Mouse (Mus musculus): ENCODE results near the gene Pitpnc1.

The Pitpnc1 gene

DNA sequence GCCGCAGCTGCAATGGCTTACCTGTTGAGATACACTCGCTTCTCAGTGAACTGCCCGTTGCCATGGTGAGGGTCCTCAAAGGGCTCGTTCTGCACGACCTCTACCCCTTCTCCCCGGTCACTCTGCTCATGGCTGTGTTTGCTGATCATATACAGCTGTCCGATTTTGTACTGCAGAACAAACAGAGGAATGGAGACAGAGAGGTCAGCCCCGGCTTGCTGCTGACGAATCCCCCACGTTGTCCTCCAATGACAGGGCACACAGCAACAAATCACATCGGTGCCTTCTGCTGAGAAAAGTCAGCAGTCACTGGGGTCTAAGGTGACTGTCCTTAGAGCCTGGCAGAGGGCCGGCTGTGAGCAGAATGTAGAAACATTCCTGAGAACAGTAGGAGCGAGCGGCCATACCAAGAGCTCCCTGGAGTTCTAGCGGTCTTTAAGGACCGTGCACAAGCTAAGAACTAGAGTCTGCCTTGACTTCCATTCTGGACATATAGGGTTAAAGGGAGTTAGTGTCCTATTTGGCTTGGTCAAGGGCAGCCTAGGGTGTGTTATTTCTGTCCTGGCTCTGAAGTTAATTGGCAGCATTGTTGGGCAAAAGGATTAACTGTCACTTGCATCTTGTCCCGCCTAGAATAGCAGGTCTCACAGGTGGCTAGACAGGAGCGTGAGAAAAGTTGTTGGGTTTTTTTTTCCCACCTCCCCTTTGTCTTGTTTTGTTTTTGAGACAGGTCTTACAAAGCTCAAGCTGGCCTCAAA is 132.9 kb downstream of the Pitpnc1 start:
- CTCF ChIA-PET, result no interaction called here

DNA sequence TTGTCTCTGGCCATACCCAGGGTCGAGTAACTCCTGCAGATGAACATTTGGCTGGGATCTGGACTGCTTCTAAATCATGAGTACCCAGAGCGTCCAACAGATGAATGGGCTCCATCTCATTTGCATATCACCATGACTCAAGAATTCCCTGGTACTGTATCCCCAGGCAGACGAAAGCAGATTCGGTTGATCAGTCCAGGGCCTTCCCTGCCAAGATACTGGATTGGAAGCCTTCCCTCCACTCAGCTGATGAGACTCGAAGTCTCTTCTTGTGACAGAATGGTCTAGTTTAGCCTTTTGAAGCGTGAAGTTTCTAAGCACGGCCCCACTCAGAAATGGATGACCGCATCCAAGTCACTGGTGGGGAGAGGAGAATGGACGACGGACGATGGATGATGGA is 134.7 kb downstream of the Pitpnc1 start:
- CTCF ChIA-PET, result no interaction called here

DNA sequence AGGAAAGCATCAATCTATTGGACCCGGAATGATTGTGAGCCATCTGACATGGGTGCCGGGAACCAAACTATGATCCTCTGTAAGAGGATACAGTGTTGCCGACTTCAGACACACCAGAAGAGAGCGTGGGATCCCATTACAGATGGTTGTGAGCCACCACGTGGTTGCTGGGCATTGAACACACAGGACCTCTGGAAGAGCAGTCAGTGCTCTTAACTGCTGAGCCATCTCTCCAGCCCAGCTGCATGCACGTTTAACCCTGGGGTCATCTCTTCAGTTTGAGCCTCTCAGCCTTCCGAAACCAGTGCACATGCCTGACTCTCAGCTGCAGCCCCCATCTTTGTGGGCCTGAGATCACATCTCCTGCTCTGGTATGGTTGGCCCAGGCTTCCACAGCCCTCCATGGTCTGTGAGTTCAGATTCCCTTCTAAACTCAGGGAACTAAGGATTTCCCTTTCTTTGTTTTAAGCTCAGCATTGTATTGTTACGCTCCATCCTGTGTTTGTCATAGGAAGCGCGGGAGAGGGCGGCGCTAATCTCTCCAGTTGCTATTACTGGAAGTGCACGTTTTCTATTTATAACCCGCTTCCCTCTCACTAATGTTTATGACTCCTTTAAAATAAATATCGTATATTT is 135.5 kb downstream of the Pitpnc1 start:
- CTCF ChIA-PET, result no interaction called here

DNA sequence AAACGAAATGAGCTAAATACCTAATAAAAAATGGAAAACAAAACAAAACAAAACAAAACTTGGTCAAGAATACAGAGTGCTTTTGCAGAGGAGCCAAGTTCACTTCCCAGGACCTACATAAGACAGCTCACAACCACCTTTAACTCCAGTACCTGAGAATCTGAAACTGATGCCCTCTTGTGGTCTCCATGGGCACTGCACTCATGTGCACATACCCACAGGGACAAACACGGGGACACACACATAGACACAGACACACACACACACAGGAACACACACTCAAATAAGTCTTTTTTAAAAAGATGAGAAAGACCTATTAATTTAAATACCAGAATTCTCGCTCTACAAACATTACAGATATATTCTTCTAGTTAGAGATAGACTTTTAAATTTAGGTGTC is 137.6 kb downstream of the Pitpnc1 start:
- CTCF ChIA-PET, result no interaction called here

DNA sequence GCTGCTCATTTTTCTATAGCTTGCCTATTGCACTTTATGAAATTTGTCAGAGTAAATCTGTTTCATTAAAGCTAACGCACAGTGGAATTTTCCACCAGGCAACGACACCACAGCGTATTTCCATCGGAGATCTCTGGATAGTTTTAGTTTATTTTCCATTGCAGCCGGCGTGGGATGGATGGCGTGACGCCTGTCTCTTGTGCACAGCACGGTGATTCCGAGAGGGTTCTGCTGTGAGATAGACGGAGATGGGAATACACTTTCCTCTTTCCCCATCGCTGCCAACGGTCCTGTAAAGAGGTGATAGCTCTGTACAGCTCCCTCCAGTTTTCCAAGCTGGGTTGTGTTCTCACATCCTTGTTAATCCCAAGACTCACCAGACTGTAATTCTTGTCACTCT is 138.2 kb downstream of the Pitpnc1 start:
- CTCF ChIA-PET, result interaction anchor here (0.6 kb wide), 2 partner anchors 54 to 197 kb away, joined by 3 read pairs; no protein-coding TSS in a partner anchor

DNA sequence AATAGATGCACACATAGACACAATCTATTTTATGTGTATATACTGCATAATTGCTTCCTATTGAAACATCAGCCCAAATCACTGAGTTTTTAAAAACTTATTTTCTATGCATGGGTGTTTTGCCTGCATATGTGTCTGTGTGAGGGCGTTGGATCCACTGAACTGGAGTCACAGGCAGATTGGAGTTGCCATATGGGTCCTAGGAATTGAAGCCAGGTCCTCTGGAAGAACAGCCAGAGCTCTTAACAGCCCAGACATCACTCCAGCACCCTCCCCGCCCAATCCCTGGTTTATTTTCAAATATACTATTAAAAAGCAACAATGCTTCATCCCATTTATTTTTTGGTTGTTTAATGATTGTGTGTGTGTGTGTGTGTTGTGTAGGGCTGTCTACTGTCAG is 139.1 kb downstream of the Pitpnc1 start:
- CTCF ChIA-PET, result no interaction called here

DNA sequence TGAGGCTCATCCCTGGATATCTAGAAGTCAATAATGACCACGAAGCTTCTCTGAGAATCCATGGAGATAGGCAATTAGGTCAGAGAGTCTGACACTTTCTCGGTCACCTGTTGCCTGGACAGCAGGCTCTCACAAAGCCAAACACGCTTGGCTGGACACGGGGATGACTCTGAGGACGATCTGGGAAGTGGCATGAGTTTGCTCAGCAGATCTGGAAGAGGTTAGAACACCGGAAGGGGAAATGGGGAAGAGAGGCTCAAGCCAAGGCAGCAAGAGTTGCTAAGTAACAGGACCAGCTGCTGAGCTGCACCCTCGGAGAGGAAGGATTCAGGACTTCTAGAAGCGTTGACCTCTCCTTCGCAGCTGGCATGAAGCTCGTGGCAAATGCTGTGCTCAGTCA is 143.2 kb downstream of the Pitpnc1 start:
- CTCF ChIA-PET, result no interaction called here

DNA sequence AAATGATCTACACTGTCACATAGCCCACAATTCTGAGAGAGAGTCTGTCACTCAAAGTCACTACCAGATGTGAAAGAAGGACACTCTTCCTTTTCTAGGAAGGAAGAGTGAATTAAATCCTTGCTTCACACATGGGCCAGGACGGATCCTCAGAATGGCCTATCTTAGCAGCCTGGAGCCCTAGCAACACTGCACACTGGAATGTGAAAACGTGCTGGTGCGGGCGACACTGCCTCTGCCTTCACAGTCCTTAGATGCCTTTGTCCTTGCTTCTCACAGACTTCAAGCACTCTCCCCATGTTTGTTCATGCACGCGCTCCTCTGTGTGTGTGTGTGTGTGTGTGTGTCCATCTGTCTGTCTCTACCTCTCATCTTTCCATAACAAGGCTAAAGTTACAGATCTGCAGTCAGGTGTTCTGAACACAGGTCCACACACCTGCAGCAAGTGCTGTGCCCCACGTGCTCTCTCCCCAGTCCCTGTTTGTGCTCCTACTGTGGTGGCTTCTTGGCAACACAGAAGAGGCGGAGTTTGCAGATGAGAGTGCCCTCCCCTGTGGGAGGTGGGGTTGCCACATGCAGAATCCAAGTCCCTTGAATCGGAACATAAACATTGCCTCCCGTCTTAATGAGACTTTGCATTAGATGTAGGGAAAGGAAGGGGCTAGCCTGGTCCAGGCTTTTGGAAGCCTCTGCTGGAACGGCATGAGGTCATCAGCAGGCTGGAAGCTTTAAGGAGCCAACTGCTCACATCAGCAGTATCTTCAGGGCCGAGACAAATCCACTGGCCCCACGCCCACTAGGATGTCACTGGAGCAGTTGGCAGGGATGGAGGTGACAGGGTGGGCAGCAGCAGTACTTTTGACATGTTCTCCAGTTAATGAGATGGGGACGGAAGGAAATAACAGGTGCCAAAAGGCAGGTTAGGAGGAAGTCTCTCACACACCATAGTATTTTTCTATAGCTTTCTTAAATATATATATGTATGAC is 144.5 kb downstream of the Pitpnc1 start:
- CTCF ChIA-PET, result interaction anchor here (0.5 kb wide), 1 partner anchor 15 kb away, joined by 3 read pairs; no protein-coding TSS in a partner anchor

DNA sequence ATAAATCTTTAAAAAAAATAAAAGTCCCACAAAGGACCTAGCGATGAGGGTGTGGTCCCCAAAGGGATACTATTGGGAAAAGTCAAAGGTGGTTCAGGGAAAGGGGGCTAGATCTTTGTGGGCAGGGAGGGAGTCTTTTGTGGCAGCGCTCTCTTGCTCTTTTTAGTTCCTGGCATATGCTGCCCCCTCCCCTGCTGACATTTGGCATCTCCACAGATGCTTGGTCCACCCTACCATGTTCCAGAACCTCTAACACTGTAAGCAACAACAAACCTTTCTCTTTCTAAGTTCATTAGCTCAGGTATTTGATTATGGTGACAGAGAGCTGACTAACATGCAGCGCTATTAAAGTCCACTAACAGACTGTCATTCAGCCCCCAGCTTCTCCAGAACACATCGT is 145.3 kb downstream of the Pitpnc1 start:
- CTCF ChIA-PET, result no interaction called here

DNA sequence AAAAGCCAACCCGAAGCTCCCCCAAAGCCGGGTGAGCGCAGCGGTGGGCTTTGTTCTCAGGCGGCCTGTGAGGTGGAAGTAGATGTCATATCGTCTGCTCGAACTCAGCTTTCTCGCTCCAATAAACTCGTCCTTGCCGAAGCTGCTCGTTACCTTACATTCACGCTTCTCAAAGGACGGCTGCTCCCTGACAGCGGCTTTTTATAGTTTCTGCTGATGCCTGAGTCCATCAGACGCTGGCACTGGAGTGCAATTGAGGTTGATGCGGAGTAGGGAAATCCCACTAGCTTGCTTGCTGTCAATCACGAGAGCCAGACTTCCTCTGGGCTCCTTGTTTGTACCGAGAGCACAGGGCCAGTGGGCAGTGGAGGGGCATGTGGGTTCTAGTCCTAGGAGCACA is 147.3 kb downstream of the Pitpnc1 start:
- CTCF ChIA-PET, result no interaction called here

DNA sequence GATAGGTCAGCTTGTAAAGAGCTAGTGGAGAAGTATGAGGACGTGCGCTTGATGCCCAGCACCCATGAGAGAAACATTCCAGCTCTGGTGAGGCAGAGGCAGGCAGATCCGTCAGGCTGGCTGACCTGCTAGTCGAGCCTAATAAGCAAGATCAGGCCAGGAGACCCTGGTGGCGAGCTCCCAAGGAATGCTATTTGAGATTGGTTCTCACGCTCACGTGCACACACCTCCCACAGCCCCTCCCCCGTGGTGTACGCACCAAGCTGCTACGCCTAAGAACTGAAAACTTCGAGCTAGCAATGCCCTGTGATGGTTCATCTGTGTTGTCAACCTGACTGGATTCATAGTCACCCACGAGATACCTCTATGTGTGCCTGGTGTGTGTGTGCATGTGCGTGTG is 148.3 kb downstream of the Pitpnc1 start:
- CTCF ChIA-PET, result interaction anchor here (0.7 kb wide), 1 partner anchor 63 kb away, joined by 5 read pairs; no protein-coding TSS in a partner anchor

DNA sequence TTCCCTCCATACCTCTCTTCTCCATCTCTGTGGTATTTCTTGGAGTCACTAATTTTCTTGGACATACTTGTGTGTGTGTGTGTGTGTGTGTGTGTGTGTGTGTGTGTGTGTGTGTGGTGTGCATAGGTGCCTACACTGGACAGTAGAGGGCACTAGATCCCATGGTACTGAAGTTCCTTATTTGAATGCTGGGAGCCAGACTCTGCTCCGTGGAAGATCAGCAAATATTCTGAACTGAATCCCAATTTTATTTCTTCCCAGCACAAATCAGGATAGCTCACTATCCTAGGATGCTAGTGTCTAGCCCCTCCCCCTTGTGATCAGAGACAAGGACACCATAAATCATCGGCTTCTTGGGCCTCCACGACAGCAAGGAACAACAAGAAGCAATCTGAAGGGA is 148.7 kb downstream of the Pitpnc1 start:
- CTCF ChIA-PET, result interaction anchor here (0.7 kb wide), 1 partner anchor 64 kb away, joined by 5 read pairs; no protein-coding TSS in a partner anchor

DNA sequence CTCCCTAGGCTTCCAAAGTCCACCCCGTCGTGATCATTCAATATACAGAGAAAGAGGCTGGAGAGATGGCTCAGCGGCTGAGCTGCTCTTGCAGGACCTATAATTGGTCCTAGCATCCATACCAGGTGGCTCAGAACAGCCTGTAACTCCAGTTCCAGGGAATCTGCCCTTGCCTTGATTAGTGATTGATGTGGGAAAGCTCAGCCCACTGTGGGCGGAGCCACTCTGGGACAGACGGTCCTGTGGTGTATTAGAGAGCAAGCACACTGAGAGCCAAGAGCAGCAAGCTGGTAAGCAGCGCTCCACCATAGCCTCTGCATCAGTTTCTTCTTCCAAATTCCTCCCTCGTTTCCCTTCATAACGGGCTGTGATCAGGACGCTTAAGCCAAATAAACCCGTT is 150.6 kb downstream of the Pitpnc1 start:
- CTCF ChIA-PET, result no interaction called here

DNA sequence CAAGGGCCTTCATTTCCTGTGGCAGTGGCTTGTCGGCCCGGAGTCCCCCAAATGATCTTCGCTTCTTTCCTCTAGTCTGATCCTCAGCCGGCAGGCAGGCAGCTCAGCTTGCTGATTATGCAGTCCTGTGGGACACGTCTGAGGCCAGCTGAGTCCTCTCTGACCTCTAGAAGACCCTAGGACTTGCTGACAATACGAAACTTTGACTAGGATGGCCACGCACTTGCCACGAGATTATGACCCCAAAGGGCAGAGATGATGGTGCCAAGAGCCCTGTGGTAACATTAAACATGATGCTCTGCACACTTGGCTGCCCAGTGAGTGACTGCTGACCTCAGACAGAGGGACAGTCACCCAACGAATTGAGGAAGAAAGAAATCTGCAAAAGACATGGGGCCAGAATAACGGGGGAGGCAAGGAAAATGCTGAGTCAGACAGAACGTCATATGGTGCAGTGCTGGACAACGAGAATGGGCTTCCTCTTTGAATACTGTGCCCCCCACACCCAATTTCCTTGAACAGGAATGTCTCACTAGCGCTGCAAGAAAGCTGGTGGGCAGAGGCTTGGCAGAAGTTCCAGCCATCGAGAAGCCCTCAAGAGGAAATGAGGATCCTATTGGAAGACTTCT is 152.7 kb downstream of the Pitpnc1 start:
- CTCF ChIA-PET, result no interaction called here

DNA sequence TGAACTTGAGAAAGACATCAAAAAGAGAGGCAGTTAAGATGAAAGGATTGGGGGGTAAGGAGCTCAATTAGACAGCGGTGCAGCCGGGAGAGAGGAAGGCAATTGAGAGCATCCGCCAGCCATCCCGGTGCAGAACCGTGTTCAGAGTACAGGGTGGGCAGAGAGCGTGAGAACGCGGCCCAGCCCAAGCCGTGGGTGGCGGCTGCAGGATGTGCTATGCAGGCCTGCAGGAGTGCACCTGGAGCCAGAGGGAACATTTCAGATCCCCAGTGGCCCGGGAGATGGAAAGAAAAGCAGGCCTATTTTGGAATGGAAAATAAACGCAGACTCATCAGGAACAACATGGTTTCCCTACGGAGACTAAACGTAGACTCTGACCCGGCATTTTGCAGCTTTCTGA is 155.0 kb downstream of the Pitpnc1 start:
- CTCF ChIA-PET, result no interaction called here

DNA sequence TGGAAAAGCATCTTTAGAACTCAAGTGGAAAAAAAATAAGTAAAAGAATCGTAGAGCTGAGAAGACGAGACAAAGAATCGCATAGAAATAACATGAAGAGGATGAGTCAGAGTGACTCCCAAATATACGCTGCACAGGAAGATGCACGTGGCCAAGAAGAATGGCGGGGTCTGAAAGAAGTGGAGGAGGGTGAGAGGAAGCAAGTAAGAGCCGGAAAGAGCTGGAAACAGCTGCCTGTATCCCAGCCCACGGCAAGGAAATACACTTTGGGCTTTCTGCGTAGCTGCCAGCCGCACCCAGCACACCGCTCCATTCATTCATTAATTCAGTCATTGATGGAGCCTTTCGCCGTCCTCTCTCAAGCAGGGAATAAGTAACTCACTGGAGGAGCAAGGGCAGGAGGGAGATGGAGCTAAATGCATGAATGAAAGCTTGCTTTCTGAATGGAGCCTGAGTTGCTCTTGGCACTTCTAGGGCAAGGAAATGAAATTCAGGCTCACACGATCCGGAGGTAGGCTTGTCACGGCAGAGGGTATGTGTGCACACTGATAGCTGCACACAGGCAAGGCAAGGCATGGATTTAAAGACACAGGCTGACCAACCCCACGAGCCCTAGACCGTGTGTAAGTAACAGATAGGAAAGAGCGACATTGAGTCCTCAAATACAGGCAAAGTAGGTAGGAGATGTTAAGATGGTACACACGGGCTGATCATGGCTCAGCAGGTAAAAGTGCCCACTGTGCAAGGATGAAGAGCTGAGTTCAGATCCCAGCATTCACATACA is 160.0 kb downstream of the Pitpnc1 start:
- CTCF ChIA-PET, result no interaction called here

DNA sequence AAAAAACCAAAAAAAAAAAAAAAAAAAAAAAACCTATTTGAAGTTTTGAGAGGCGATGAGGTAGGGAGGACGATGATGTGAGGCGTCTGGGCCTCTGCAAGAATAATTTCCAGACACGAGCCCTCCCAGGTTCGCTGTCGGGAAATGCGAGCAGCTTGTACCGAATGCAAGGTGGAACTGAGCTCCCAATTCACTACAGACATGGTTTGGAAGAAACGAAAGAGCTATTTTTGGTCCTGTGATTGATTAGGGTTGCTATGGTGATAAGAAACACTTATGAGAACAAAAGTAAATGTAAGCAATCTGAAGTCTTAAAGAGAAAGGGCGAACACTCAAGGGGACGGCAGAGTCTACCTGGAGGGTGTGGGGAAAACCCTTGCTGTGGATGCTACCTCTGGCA is 164.3 kb downstream of the Pitpnc1 start:
- CTCF ChIA-PET, result no interaction called here

DNA sequence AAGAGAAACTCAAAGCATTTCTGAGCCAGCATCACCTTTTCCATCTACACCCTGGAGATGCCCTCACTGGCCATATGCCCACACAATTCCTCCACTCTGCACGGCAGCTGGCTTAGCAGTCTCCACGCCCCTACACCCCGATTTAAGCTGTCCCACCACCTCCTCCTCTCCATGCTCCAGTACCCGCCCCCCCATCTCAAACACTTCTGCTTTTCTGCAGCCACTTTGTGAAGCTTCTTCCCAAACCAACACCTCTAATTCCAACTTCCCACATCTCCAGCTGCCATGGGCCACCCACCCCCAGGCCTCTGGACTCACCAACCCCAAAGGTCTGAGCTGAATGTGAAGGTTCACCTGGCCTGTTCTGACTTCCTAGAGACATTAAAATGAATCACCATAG is 168.4 kb downstream of the Pitpnc1 start:
- CTCF ChIA-PET, result interaction anchor here (0.6 kb wide), 1 partner anchor 60 kb away, joined by 3 read pairs; no protein-coding TSS in a partner anchor

DNA sequence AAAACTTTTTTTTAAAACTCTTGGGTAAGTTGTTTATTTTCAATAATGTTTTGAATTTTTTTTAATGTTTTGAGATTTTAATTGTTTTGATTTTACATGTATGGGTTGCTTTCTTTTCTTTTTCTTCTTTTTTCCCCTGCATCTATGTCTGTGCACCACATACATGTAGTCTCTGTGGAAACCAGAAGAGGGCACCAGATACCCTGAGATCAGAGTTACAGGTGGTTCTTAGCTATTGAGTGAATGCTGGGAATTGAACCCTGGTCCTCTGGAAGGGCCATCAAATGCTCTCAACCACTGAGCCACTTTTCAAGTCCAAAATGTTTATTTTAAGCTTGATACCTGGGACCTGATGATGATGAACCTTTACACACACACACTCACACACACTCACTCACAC is 170.3 kb downstream of the Pitpnc1 start:
- CTCF ChIA-PET, result interaction anchor here (0.7 kb wide), 1 partner anchor 171 kb away, joined by 5 read pairs; no protein-coding TSS in a partner anchor

DNA sequence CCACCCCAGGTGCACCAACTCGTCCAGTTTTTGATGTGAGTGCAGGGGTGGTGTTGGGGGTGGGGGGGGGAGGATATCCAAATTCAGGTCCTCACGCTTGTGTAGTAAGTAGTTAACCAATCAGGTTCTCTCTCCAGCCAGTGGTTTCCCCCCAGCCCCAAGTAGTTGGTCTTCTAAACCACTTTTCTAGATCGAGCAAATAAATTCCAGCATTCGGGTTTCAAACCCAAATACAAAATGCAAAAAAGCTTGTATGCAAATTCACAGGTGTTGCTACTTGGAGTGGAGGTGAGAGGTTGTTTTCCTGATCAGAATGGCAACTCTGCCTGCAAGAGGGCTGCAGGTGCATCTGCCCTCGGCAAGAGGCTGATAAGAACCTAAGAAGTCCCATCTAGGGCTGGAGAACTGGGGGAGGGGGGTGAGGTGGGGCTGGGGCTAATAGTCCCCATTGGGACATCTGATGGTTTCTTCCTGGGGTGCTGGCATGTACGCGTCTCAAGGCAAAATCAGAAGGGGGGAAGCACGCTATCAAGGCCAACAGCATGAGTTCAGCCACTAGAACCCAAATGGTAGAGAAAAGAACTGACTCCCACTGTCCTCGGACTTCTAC is 170.9 kb downstream of the Pitpnc1 start:
- CTCF ChIA-PET, result no interaction called here

DNA sequence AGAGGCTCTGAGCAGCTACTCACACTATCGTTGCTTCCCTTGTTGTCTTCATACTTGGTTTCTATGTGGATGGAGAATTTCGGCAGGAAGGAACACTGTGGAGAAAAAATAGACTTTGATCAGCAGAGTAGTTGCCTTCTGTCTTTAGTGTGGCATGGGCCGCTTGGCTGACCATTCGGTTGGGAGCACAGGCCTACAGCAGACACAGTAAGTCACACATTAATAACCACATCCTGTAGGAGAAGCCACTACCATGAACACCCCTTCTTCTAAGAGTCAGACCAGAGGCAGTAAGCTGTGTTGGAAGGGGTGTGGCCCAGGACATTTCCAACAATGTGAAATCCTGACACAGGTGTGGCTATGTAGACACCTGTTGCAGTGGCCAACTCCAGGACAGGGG is 174.3 kb downstream of the Pitpnc1 start:
- CTCF ChIA-PET, result no interaction called here

Data from spleen, embryonic (tissue).